Mouse (Mus musculus): ENCODE data around the gene Gm12117. TPM values are rescaled to one million over a fixed set of nuclear protein-coding genes. Genes with fewer than 3 reads are reported as not detected.

Gm12117 gene
- polyA plus RNA-seq (2012; rRNA removed), result 0.14 and 0.21 TPM in 2 replicates

DNA sequence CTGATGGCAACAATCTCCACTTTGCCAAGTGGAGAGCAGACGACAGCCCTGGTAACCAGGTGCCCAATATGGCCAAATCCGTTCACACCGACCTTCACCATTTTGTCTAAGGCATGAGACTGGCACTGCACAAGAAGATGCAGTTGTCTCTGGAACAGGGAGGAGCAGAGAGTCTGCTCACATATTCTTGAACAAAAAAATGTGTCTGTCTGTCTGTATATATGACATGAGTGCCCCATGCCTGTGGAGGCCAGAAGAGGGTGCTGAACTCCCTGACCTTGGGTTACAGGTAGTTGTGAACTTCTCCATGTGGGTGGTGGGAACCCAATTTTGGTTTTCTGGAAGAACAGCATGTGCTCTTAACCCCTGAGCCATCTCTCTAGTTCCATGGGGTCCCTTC, at the start of gene Gm12117:
TSS of gene Gm12117 (minus strand) at position 101 of the 400 bp plus-strand sequence.

Other genes with a start within 250 kb of the Gm12117 start
- 3.5 and 5.1 TPM in 2 replicates for gene Fgf18, start 129.3 kb downstream of the Gm12117 start, polyA plus RNA-seq (2012; rRNA removed)
- gene Npm1, start 113.5 kb downstream of the Gm12117 start, polyA plus RNA-seq (2012; rRNA removed), result 1,975 and 3,526 TPM in 2 replicates
- 8.5 and 9.8 TPM in 2 replicates for gene Tlx3, start 73.1 kb downstream of the Gm12117 start, polyA plus RNA-seq (2012; rRNA removed)
- 5.8 and 9.1 TPM in 2 replicates for gene Ranbp17, start 237.0 kb upstream of the Gm12117 start, polyA plus RNA-seq (2012; rRNA removed)